Mouse (Mus musculus) midbrain, embryonic 14.5 days (tissue): ENCODE measurements around the gene Ndel1. TPM values are rescaled to one million over a fixed set of nuclear protein-coding genes. Genes with fewer than 3 reads are reported as not detected.
A peak's percentile ranks its signal among the peaks of the same experiment; 100 is the strongest.
"Not testable (repeated sequence)": the region's sequence is repeated elsewhere in the genome, so short reads cannot be mapped to it uniquely, and the experiment has no call there.

ENCODE experiments used
- ATAC-seq: fragments of 200-750 bp; cut with Nextera tagmentation; 2 replicates; pipeline ENCODE4 v1.8.0; 2017; ENCODE audit warnings: moderate number of reproducible peaks, moderate library complexity; ENCODE audit not compliant: low FRiP score, low TSS enrichment
- DNase-seq: peaks from one replicate; pipeline ENCODE4 v3.0.0-alpha.2; 2015
- H3K27ac ChIP-seq: fragments of 300-500 bp; sonication (generic); replicated peaks from 2 replicates; pipeline ENCODE4 v1.5.1; 2014; ENCODE audit warnings: mild to moderate bottlenecking, low read depth, low read length, moderate library complexity
- H3K27me3 ChIP-seq: fragments of 300-500 bp; sonication (generic); 2 replicates; pipeline ENCODE4 v1.6.1; 2014; ENCODE audit warnings: low read length, control low read depth, mixed read lengths; ENCODE audit not compliant: control insufficient read depth, insufficient read depth
- H3K36me3 ChIP-seq: fragments of 300-500 bp; sonication (generic); 2 replicates; pipeline ENCODE4 v1.6.1; 2014; ENCODE audit warnings: low read length, control low read depth; ENCODE audit not compliant: control insufficient read depth, insufficient read depth
- H3K4me1 ChIP-seq: fragments of 300-500 bp; sonication (generic); 2 replicates; pipeline ENCODE4 v1.6.1; 2014; ENCODE audit warnings: mild to moderate bottlenecking, antibody characterized with exemption, low read length, control low read depth; ENCODE audit not compliant: control insufficient read depth, insufficient read depth
- H3K4me2 ChIP-seq: fragments of 300-500 bp; sonication (generic); 2 replicates; pipeline ENCODE4 v1.6.1; 2014; ENCODE audit warnings: mild to moderate bottlenecking, low read length, moderate library complexity
- H3K4me3 ChIP-seq: fragments of 300-500 bp; sonication (generic); replicated peaks from 2 replicates; pipeline ENCODE4 v1.5.1; 2014; ENCODE audit warnings: low read depth, low read length
- H3K9ac ChIP-seq: fragments of 300-500 bp; sonication (generic); replicated peaks from 2 replicates; pipeline ENCODE4 v1.6.1; 2014; ENCODE audit warnings: mild to moderate bottlenecking, low read length, moderate library complexity
- H3K9me3 ChIP-seq: fragments of 300-500 bp; sonication (generic); 2 replicates; pipeline ENCODE4 v1.6.1; 2016; ENCODE audit warnings: low read length, control low read depth, mixed read lengths; ENCODE audit not compliant: control insufficient read depth
- WGBS: fragments of 180-500 bp; shearing (Covaris S2); extraction: QIAGEN DNeasy Blood & Tissue Kit; methylation state at CpG from one replicate; pipeline ENCODE4 v1.1.7; 2014; 5-methylcytosine and 5-hydroxymethylcytosine counted together
- polyA plus RNA-seq: library from polyadenylated mRNA; unstranded; fragments of >200 nt; fragmentation: Nextera tagmentation; extraction: Ambion mirVana; gene quantifications from 2 replicates; pipeline ENCODE4 v1.2.1, GENCODE M21; 2014

The Ndel1 gene
- polyA plus RNA-seq, 1 experiment from 2014 or later, result 86.3 TPM

- peaks cover 21% of the 10 kb centered on the region for H3K4me1 ChIP-seq
- H3K4me2 ChIP-seq, result peak overlapping the region; percentile 67
- peak overlapping the region; percentile 96 for H3K4me3 ChIP-seq
- H3K9me3 ChIP-seq, result no peaks in the 10 kb centered on the region
- 4% methylated on average over 13 of the region's 13 CpGs for WGBS
- H3K9ac ChIP-seq, result peak overlapping the region; percentile 95
- no peaks in the 10 kb centered on the region for H3K27me3 ChIP-seq
- H3K27ac ChIP-seq, result peak overlapping the region; percentile 96
- DNase-seq (no peak), ATAC-seq (no peak)
- no peaks in the 10 kb centered on the region for H3K36me3 ChIP-seq
Observed at GRCm38 (mm10) chr11:68851644-68852485, 19.8 kb downstream of the Ndel1 start.

GRCm38 (mm10) chr11:68850862-68851261 is 20.8 kb downstream of the Ndel1 start:
- peak overlapping the region; percentile 11 for H3K4me2 ChIP-seq
- 90% methylated on average over 7 of the region's 7 CpGs for WGBS
- H3K36me3 ChIP-seq, result no peaks in the 10 kb centered on the region
- H3K4me1 ChIP-seq, result peaks cover 21% of the 10 kb centered on the region
- DNase-seq (no peak), ATAC-seq (no peak)
- H3K9ac ChIP-seq, result 0 out of 2 replicates have a peak overlapping the region, but pooled peaks have one; percentile 1
- H3K4me3 ChIP-seq, result no peak overlapping the region
- H3K9me3 ChIP-seq, result no peaks in the 10 kb centered on the region
- no peak overlapping the region for H3K27ac ChIP-seq
- no peaks in the 10 kb centered on the region for H3K27me3 ChIP-seq

DNA sequence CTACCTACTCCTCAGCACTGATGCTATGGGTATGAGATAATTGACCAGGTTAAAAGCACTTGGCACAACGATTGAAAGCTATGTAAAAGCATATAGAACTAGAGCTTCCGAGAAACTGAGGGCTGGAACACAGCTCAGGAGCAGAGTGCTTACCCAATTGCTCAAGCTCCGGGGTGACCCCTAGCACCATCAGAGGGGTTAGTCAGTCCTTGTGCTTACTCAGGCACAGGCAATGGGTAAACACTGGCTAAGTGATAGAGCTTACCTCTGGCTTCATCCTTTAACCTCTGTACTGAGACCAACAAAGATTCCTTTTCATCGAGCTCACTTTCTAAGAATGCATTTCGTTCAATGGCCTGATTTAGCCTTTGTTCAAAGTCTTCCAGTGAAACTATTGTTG is 32.1 kb downstream of the Ndel1 start:
- H3K4me1 ChIP-seq, result no peaks in the 10 kb centered on the region
- ATAC-seq (no peak), DNase-seq (no peak)
- H3K36me3 ChIP-seq, result peaks cover 50% of the 10 kb centered on the region
- no peak overlapping the region for H3K4me3 ChIP-seq
- H3K27ac ChIP-seq, result no peak overlapping the region
- no peaks in the 10 kb centered on the region for H3K9me3 ChIP-seq
- WGBS, result 71% methylated on average over 5 of the region's 5 CpGs
- no peaks in the 10 kb centered on the region for H3K27me3 ChIP-seq
- H3K4me2 ChIP-seq, result no peak overlapping the region
- H3K9ac ChIP-seq, result no peak overlapping the region

DNA sequence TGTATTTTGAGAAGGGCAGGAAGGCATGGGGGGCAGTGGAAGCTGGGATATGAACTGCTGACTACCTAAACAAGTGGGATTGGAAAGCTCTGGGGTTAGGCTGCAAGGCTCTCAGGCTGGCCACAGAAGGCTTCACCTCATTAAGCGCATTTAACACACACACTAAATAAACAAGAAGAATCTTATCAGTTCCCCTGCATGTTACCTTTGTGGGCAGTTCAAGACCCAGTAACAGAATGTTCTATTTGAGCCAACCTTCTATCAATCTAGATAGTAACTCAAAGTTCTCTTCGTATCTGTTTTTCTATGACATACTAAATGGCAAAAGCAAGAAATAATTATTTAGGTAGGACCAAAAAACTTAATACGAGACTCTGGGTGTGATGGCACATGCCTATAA is 36.6 kb downstream of the Ndel1 start:
- peaks cover 71% of the 10 kb centered on the region for H3K36me3 ChIP-seq
- H3K27ac ChIP-seq, result no peak overlapping the region
- H3K27me3 ChIP-seq, result no peaks in the 10 kb centered on the region
- ATAC-seq (no peak), DNase-seq (no peak)
- H3K4me1 ChIP-seq, result no peaks in the 10 kb centered on the region
- no peak overlapping the region for H3K4me2 ChIP-seq
- 91% methylated on average over 3 of the region's 3 CpGs for WGBS
- no peaks in the 10 kb centered on the region for H3K9me3 ChIP-seq
- no peak overlapping the region for H3K4me3 ChIP-seq
- H3K9ac ChIP-seq, result no peak overlapping the region

- H3K4me1 ChIP-seq, result no peaks in the 10 kb centered on the region
- H3K27ac ChIP-seq, result no peak overlapping the region
- H3K4me3 ChIP-seq, result no peak overlapping the region
- H3K36me3 ChIP-seq, result peaks cover 69% of the 10 kb centered on the region
- DNase-seq (no peak), ATAC-seq (no peak)
- H3K9me3 ChIP-seq, result no peaks in the 10 kb centered on the region
- H3K9ac ChIP-seq, result no peak overlapping the region
- H3K4me2 ChIP-seq, result no peak overlapping the region
- no peaks in the 10 kb centered on the region for H3K27me3 ChIP-seq
Observed at GRCm38 (mm10) chr11:68833593-68833992, 38.1 kb downstream of the Ndel1 start.

DNA sequence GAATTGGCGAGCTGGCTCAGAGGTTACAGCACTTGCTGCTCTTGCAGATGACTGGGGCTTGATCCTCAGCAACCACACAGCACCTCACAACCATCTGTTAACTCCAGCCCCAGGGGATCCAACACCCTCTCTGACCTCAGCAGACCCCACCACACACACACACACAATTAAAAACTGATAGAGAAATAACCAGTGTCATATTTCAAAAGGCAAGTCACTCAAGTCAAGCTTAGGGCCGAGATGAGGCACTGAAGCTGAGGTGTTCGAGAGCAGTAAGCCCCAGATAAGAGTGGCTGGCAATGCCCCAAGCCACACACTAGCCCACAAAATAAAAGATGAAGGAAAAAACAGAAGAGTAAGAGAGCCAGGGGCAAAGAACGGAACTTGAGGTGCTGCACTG is 38.9 kb downstream of the Ndel1 start:
- Histone ChIP-seq H3K4me2 (no peak overlapping the region), H3K4me3 (no peak overlapping the region), H3K27me3 (no peaks in the 10 kb centered on the region), H3K36me3 (peaks cover 72% of the 10 kb centered on the region), H3K9me3 (no peaks in the 10 kb centered on the region), H3K9ac (no peak overlapping the region), H3K4me1 (no peaks in the 10 kb centered on the region), H3K27ac (no peak overlapping the region)
- WGBS, result 82% methylated on average over 4 of the region's 4 CpGs
- DNase-seq (no peak), ATAC-seq (no peak)

- not testable (repeated sequence) for H3K9ac ChIP-seq, H3K27ac ChIP-seq, H3K27me3 ChIP-seq, H3K9me3 ChIP-seq, H3K4me1 ChIP-seq, DNase-seq, H3K4me2 ChIP-seq, H3K4me3 ChIP-seq, ATAC-seq
- H3K36me3 ChIP-seq, result peaks cover 81% of the 10 kb centered on the region
- 97% methylated on average over 5 of the region's 5 CpGs for WGBS
Observed at GRCm38 (mm10) chr11:68831580-68831979, 40.1 kb downstream of the Ndel1 start.

DNA sequence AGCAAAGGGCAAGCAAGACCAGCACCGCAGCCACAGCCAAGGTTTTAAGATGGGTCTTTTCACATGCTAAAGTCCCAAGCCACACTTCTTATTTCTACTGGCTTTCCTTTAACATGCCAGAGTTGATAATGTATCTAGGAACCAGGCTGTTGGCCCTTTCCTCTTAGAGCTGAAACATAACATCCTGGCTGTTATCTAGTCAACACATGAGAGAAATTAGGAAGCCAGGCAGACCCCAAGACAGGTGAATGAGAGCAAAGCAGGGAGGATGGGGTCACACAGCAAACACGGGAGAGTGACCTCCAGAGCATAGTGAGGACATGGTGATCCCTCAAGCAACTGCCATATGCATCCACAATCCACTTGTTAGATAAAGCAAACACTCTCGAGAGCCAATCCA is 44.9 kb downstream of the Ndel1 start:
- no peak for DNase-seq

DNA sequence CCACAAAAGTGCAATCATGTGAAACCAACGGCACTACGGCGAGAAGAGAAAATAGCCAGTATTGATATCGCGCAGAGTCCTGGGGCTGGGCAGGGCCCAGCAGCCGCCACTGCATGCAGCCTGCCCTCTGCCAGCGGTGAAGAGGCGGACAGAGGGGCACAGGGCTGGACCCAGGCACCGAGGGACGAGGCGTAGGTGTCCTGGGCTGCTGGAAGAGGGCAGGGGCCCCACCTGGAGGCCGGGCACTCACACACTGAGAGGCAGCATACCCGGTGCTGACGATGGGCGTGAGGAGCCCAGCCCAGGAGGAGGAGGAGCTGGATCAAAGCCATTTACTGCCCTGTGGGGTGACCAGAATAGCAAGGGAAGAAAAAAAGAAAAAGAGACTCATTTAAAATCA is 49.3 kb downstream of the Ndel1 start:
- peaks cover 72% of the 10 kb centered on the region for H3K36me3 ChIP-seq
- ATAC-seq, result no peak
- H3K27me3 ChIP-seq, result no peaks in the 10 kb centered on the region
- no peak overlapping the region for H3K4me3 ChIP-seq
- H3K4me2 ChIP-seq, result no peak overlapping the region
- WGBS, result 90% methylated on average over 15 of the region's 15 CpGs
- no peak overlapping the region for H3K9ac ChIP-seq
- no peaks in the 10 kb centered on the region for H3K4me1 ChIP-seq
- H3K9me3 ChIP-seq, result no peaks in the 10 kb centered on the region
- no peak for DNase-seq
- no peak overlapping the region for H3K27ac ChIP-seq

More for the DNA sequence above, 44.9 kb downstream of the Ndel1 start:
- Histone ChIP-seq H3K9me3 (no peaks in the 10 kb centered on the region), H3K4me3 (no peak overlapping the region), H3K27me3 (no peaks in the 10 kb centered on the region), H3K4me1 (no peaks in the 10 kb centered on the region), H3K36me3 (peaks cover 67% of the 10 kb centered on the region), H3K4me2 (no peak overlapping the region), H3K27ac (no peak overlapping the region), H3K9ac (no peak overlapping the region)
- WGBS, result 76% methylated on average over 3 of the region's 3 CpGs
- no peak for ATAC-seq
